Mouse (Mus musculus): ENCODE measurements around the gene Rtn4rl2. TPM values are rescaled to one million over a fixed set of nuclear protein-coding genes. Genes with fewer than 3 reads are reported as not detected.

Gene Rtn4rl2
- polyA plus RNA-seq, 1 experiment from 2014 or later = 5.2 TPM

- H3K27me3 ChIP-seq (ENCODE audit: control insufficient read depth, insufficient read depth, low read length) = peaks cover 58% of the 10 kb centered on the region
- WGBS = 2% methylated on average over 28 of the region's 28 CpGs
- peaks cover 8% of the 10 kb centered on the region; the same call in 1 of the 2 replicates for H3K4me1 ChIP-seq (replicated peaks; ENCODE audit: control insufficient read depth, insufficient read depth, low read length)
- H3K27ac ChIP-seq (ENCODE audit: low read depth, low read length) = no peak overlapping the region
- H3K4me2 ChIP-seq (ENCODE audit: low read depth, low read length, severe bottlenecking) = peak overlapping the region; percentile 43
- peak overlapping the region; percentile 18; the same call in 1 of the 2 replicates for H3K4me3 ChIP-seq (ENCODE audit: low read depth, low read length)
- H3K9ac ChIP-seq (ENCODE audit: low read length) = no peak overlapping the region
- peak; percentile 88 for DNase-seq (ENCODE audit: low spot score)
- H3K9me3 ChIP-seq (ENCODE audit: control insufficient read depth, low read length) = no peaks in the 10 kb centered on the region
- ATAC-seq (replicated peaks; ENCODE audit: low FRiP score) = 0 out of 2 replicates have a peak, but pooled peaks have one; percentile 18
- H3K36me3 ChIP-seq (ENCODE audit: control insufficient read depth, insufficient read depth, low read length) = no peaks in the 10 kb centered on the region
These were observed 2.3 kb upstream of the Rtn4rl2 start for GRCm38 (mm10) chr2:84888657-84889315.

- peak overlapping the region; percentile 57 for H3K4me3 ChIP-seq (ENCODE audit: low read depth, low read length)
- H3K27me3 ChIP-seq (ENCODE audit: control insufficient read depth, insufficient read depth, low read length) = peaks cover 67% of the 10 kb centered on the region
- H3K9ac ChIP-seq (ENCODE audit: low read length) = peak overlapping the region; percentile 5
- H3K4me2 ChIP-seq (ENCODE audit: low read depth, low read length, severe bottlenecking) = peak overlapping the region; percentile 82
- DNase-seq (ENCODE audit: low spot score) (peak; percentile 70), ATAC-seq (replicated peaks; ENCODE audit: low FRiP score) (peak; percentile 32)
- no peaks in the 10 kb centered on the region for H3K36me3 ChIP-seq (ENCODE audit: control insufficient read depth, insufficient read depth, low read length)
- no peak overlapping the region for H3K27ac ChIP-seq (ENCODE audit: low read depth, low read length)
- H3K9me3 ChIP-seq (ENCODE audit: control insufficient read depth, low read length) = no peaks in the 10 kb centered on the region
- H3K4me1 ChIP-seq (replicated peaks; ENCODE audit: control insufficient read depth, insufficient read depth, low read length) = peaks cover 14% of the 10 kb centered on the region; the same call in 1 of the 2 replicates
- WGBS = under 1% methylated on average over 58 of the region's 58 CpGs
These were observed 1.1 kb upstream of the Rtn4rl2 start for GRCm38 (mm10) chr2:84887411-84888271.

GRCm38 (mm10) chr2:84886821-84887281, 341 bp upstream of the Rtn4rl2 start:
- peaks cover 71% of the 10 kb centered on the region for H3K27me3 ChIP-seq (ENCODE audit: control insufficient read depth, insufficient read depth, low read length)
- peak overlapping the region; percentile 82 for H3K4me2 ChIP-seq (ENCODE audit: low read depth, low read length, severe bottlenecking)
- no peaks in the 10 kb centered on the region for H3K36me3 ChIP-seq (ENCODE audit: control insufficient read depth, insufficient read depth, low read length)
- WGBS = under 1% methylated on average over 23 of the region's 39 CpGs
- peak overlapping the region; percentile 55 for H3K9ac ChIP-seq (ENCODE audit: low read length)
- no peak overlapping the region for H3K27ac ChIP-seq (ENCODE audit: low read depth, low read length)
- H3K4me1 ChIP-seq (replicated peaks; ENCODE audit: control insufficient read depth, insufficient read depth, low read length) = peaks cover 16% of the 10 kb centered on the region; the same call in 1 of the 2 replicates
- no peaks in the 10 kb centered on the region for H3K9me3 ChIP-seq (ENCODE audit: control insufficient read depth, low read length)
- peak; percentile 84 for DNase-seq (ENCODE audit: low spot score)
- peak; percentile 38 for ATAC-seq (replicated peaks; ENCODE audit: low FRiP score)
- peak overlapping the region; percentile 57 for H3K4me3 ChIP-seq (ENCODE audit: low read depth, low read length)

GRCm38 (mm10) chr2:84885084-84886055, 1.1 kb downstream of the Rtn4rl2 start:
- no peak for ATAC-seq (replicated peaks; ENCODE audit: low FRiP score)
- WGBS = 5% methylated on average over 21 of the region's 23 CpGs
- Histone ChIP-seq H3K27ac (ENCODE audit: low read depth, low read length) (no peak overlapping the region), H3K4me2 (ENCODE audit: low read depth, low read length, severe bottlenecking) (peak overlapping the region; percentile 82; the same call in 1 of the 2 replicates), H3K9ac (ENCODE audit: low read length) (no peak overlapping the region), H3K4me3 (ENCODE audit: low read depth, low read length) (peak overlapping the region; percentile 57), H3K27me3 (ENCODE audit: control insufficient read depth, insufficient read depth, low read length) (peaks cover 71% of the 10 kb centered on the region), H3K36me3 (ENCODE audit: control insufficient read depth, insufficient read depth, low read length) (no peaks in the 10 kb centered on the region), H3K4me1 (replicated peaks; ENCODE audit: control insufficient read depth, insufficient read depth, low read length) (peaks cover 16% of the 10 kb centered on the region; the same call in 1 of the 2 replicates), H3K9me3 (ENCODE audit: control insufficient read depth, low read length) (no peaks in the 10 kb centered on the region)
- peak; percentile 59 for DNase-seq (ENCODE audit: low spot score)

- WGBS = 44% methylated on average over 4 of the region's 4 CpGs
- H3K4me3 ChIP-seq (ENCODE audit: low read depth, low read length) = 0 out of 2 replicates have a peak overlapping the region, but pooled peaks have one; percentile 1
- no peak overlapping the region for H3K27ac ChIP-seq (ENCODE audit: low read depth, low read length)
- peaks cover 69% of the 10 kb centered on the region for H3K27me3 ChIP-seq (ENCODE audit: control insufficient read depth, insufficient read depth, low read length)
- no peaks in the 10 kb centered on the region for H3K36me3 ChIP-seq (ENCODE audit: control insufficient read depth, insufficient read depth, low read length)
- H3K4me1 ChIP-seq (replicated peaks; ENCODE audit: control insufficient read depth, insufficient read depth, low read length) = peaks cover 16% of the 10 kb centered on the region; the same call in 1 of the 2 replicates
- ATAC-seq (replicated peaks; ENCODE audit: low FRiP score) (no peak), DNase-seq (ENCODE audit: low spot score) (peak; percentile 41)
- H3K9ac ChIP-seq (ENCODE audit: low read length) = no peak overlapping the region
- no peaks in the 10 kb centered on the region for H3K9me3 ChIP-seq (ENCODE audit: control insufficient read depth, low read length)
- 0 out of 2 replicates have a peak overlapping the region, but pooled peaks have one; percentile 8 for H3K4me2 ChIP-seq (ENCODE audit: low read depth, low read length, severe bottlenecking)
These were observed 1.9 kb downstream of the Rtn4rl2 start for GRCm38 (mm10) chr2:84884611-84885010.

- H3K4me3 ChIP-seq (ENCODE audit: low read depth, low read length) = no peak overlapping the region
- H3K4me2 ChIP-seq (ENCODE audit: low read depth, low read length, severe bottlenecking) = no peak overlapping the region
- peaks cover 62% of the 10 kb centered on the region for H3K27me3 ChIP-seq (ENCODE audit: control insufficient read depth, insufficient read depth, low read length)
- peaks cover 15% of the 10 kb centered on the region; the same call in 1 of the 2 replicates for H3K4me1 ChIP-seq (replicated peaks; ENCODE audit: control insufficient read depth, insufficient read depth, low read length)
- WGBS = 60% methylated on average over 4 of the region's 4 CpGs
- no peak for ATAC-seq (replicated peaks; ENCODE audit: low FRiP score)
- no peak overlapping the region for H3K9ac ChIP-seq (ENCODE audit: low read length)
- H3K27ac ChIP-seq (ENCODE audit: low read depth, low read length) = no peak overlapping the region
- no peaks in the 10 kb centered on the region for H3K36me3 ChIP-seq (ENCODE audit: control insufficient read depth, insufficient read depth, low read length)
- H3K9me3 ChIP-seq (ENCODE audit: control insufficient read depth, low read length) = no peaks in the 10 kb centered on the region
- peak; percentile 45 for DNase-seq (ENCODE audit: low spot score)
These were observed 2.6 kb downstream of the Rtn4rl2 start for GRCm38 (mm10) chr2:84883942-84884341.

GRCm38 (mm10) chr2:84883530-84883929, 3.0 kb downstream of the Rtn4rl2 start:
- no peaks in the 10 kb centered on the region for H3K36me3 ChIP-seq (ENCODE audit: control insufficient read depth, insufficient read depth, low read length)
- no peak overlapping the region for H3K27ac ChIP-seq (ENCODE audit: low read depth, low read length)
- no peak overlapping the region for H3K4me3 ChIP-seq (ENCODE audit: low read depth, low read length)
- WGBS = 2% methylated on average over 11 of the region's 11 CpGs
- H3K9ac ChIP-seq (ENCODE audit: low read length) = no peak overlapping the region
- H3K9me3 ChIP-seq (ENCODE audit: control insufficient read depth, low read length) = no peaks in the 10 kb centered on the region
- ATAC-seq (replicated peaks; ENCODE audit: low FRiP score) (no peak), DNase-seq (ENCODE audit: low spot score) (peak; percentile 51)
- H3K4me2 ChIP-seq (ENCODE audit: low read depth, low read length, severe bottlenecking) = peak overlapping the region; percentile 15
- H3K4me1 ChIP-seq (replicated peaks; ENCODE audit: control insufficient read depth, insufficient read depth, low read length) = peaks cover 13% of the 10 kb centered on the region; the same call in 1 of the 2 replicates
- peaks cover 59% of the 10 kb centered on the region for H3K27me3 ChIP-seq (ENCODE audit: control insufficient read depth, insufficient read depth, low read length)
